Mouse (Mus musculus) sigmoid colon, adult 10 weeks (tissue): ENCODE measurements around the gene Tmsb15a. TPM values are rescaled to one million over a fixed set of nuclear protein-coding genes. Genes with fewer than 3 reads are reported as not detected.

ENCODE experiments used
- polyA plus RNA-seq: library from polyadenylated mRNA; stranded (reverse); fragments of 350-450 nt; fragmentation: Illumina TruSeq; extraction: RNeasy Lipid Tissue Mini Kit (QIAGEN cat#74804); gene quantifications from one replicate; pipeline ENCODE4 v1.2.3, GENCODE M21; 2014; ENCODE audit warnings: low read depth, low replicate concordance

Tmsb15a gene
- polyA plus RNA-seq, result not detected

GRCm38 (mm10) chrX:135725161-135725560, at the start of gene Tmsb15a:
Gene Tmsb15a, minus strand, starts transcription at chrX:135725261.

GRCm38 (mm10) chrX:135742304-135743055, 17.4 kb upstream of the Tmsb15a start, which contains the start of the genes Armcx5 and Gprasp1:
Gene Armcx5, plus strand, starts transcription at chrX:135742733.
Gene Gprasp1, plus strand, starts transcription at chrX:135742733.

GRCm38 (mm10) chrX:135693633-135694032, 31.4 kb downstream of the Tmsb15a start, which contains the start of gene Tcp11x2:
Gene Tcp11x2, minus strand, starts transcription at chrX:135693790.

Other genes starting within 250 kb of the Tmsb15a start
- gene AV320801, start 230.7 kb downstream of the Tmsb15a start, polyA plus RNA-seq, result not detected
- gene Nxf7, start 126.5 kb downstream of the Tmsb15a start, polyA plus RNA-seq, result 5.2 TPM
- not detected for gene Prame, start 97.6 kb downstream of the Tmsb15a start, polyA plus RNA-seq
- gene Tcp11x2, start 31.5 kb downstream of the Tmsb15a start, polyA plus RNA-seq, result 0.25 TPM
- gene Armcx5, start 17.5 kb upstream of the Tmsb15a start, polyA plus RNA-seq, result 15.4 TPM
- gene Gprasp1, start 17.5 kb upstream of the Tmsb15a start, polyA plus RNA-seq, result 40.2 TPM
- 14.7 TPM for gene Bhlhb9, start 72.3 kb upstream of the Tmsb15a start, polyA plus RNA-seq
- gene Gprasp2, start 113.8 kb upstream of the Tmsb15a start, polyA plus RNA-seq, result 9.1 TPM